Mouse (Mus musculus) WW6 (cell line): ENCODE results near the gene Whrn.

Source experiments
- DNase-seq: peaks from one replicate; pipeline ENCODE4 v3.0.0-alpha.2; 2013; ENCODE audit warnings: low read depth, low spot score

Gene Whrn

GRCm38 (mm10) chr4:63493351-63494121 is 2.3 kb downstream of the Whrn start:
- DNase-seq, result no peak

- DNase-seq, result no peak
Observed at GRCm38 (mm10) chr4:63491521-63491920, 4.3 kb downstream of the Whrn start.

DNA sequence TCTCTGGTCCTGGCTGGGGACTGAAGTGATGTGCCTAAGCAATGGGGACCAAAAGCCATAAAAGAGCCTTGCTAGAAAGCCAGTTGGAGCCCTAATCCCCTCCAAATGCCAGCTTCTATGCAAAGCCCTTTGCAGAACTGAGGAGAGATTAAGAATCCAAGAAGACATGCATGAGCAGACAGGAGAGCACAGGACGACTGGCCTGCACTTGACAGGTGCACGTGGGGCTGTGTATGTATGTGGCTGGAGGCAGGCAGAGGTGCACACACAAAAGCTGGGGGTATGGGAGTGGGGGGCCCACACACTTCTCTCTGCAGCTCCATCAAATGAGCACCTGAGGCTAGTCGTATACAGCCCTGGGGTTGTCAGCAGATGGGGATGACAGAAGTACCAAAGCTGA is 5.6 kb downstream of the Whrn start:
- DNase-seq, result no peak

- no peak for DNase-seq
Observed at GRCm38 (mm10) chr4:63489676-63490075, 6.1 kb downstream of the Whrn start.

DNA sequence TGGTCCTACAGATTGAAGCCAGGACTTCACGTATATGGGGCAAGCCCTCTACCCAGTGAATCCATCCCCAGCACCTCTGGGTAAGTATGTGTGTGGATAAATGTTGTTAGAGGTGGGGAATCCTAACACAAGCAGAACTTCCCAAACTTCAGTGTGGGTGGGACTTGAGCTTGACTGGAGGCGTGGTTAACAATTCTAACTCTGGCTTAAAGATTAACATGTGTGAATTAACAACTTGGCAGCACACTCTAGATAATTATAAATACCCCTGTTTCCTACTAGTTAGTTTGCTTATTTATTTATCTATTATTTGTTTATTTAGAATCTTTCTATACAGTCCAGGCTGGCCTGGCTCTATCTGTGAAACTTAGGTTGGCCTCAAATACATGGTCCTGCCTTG is 7.9 kb downstream of the Whrn start:
- DNase-seq, result no peak

- no peak for DNase-seq
Observed at GRCm38 (mm10) chr4:63487256-63487655, 8.5 kb downstream of the Whrn start.

DNA sequence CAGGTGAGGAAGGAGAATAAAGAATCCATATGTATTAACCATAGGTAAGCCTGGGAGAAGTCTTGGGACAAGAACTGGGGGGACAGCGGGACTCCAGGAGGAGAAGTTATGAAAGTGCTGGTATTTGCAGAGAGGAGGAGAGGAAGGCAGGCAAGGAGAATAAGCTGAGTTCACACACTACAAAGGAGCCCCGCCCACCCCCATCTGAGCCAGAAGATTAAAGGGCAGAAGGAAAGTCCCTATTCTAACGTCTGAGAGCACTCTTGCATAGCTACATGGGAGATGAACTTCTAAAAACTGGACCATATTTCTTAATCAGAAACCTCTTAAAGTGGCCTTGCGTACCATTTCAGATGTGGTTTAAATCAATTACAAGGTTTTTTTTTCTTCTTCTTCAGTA is 9.3 kb downstream of the Whrn start:
- DNase-seq, result no peak

DNA sequence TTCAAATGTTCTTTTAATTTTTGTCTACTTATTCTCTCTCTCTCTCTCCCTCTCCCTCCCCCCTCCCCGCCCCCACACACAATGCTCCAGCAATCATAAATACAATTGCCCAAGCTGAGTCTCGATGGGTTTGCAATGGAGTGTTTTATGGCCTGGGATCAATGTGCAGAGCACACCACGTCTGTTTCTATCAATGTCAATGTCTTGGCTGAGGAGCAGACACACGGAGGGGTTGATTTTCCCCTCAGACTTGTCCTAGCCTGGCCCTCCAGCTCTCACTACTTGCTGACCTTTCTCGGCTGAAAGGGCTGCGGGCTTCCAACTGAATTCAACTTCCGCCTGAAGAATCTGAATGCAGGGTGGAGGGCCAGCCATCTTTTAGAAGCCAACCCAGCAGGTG is 12.1 kb downstream of the Whrn start:
- no peak for DNase-seq

DNA sequence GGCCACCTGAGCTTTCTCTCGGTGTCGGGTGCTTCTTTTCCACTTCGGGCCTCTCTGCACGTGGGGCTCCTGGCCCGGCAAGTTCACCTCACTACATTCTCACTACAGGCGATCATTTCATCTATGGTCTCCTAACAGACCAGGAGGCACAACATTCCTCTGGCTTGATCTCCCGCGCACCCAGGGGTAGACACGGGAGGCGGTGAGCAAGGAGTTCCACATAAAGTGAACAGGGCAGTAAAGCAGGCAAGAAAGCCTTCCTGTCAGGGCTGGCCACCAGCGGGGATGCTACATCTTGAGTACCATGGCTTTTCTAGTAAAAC is 15.0 kb downstream of the Whrn start:
- no peak for DNase-seq

DNA sequence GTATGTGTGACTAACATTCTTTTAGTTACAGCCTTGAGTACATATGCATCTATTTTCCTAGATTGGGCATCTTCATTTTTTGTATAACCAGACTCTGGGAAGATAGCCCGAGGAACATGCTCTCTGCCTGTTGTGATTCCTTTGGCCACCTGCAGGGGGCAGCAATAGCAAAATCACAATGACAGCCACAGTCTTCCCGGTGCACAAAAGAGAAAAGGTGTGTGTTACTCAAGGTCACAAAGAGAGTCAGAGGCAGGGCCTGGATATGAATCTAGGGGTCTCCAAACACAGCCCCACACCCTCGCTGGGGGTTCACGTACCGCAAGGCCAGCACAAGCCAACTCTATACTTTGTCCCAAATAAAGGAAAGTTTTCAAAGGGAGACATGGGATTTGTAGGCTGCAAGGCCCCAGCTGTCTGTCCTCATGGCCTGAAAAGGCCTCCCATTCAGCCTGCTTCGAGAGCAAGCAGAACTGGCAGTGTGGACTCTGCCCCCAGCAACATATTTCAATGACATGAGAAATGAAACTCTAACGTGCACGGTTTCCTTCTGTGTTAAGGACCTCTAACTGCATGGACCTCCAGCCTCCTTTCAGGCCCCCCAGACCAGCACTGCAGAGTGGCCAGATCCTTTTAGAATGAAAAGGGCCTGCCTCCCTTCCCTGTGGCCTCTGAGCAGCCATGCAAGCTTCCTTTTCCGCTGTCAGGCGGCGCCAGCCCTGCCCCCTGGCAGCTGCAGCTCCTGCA is 15.5 kb downstream of the Whrn start:
- no peak for DNase-seq

GRCm38 (mm10) chr4:63478036-63478435 is 17.8 kb downstream of the Whrn start:
- DNase-seq, result no peak

DNA sequence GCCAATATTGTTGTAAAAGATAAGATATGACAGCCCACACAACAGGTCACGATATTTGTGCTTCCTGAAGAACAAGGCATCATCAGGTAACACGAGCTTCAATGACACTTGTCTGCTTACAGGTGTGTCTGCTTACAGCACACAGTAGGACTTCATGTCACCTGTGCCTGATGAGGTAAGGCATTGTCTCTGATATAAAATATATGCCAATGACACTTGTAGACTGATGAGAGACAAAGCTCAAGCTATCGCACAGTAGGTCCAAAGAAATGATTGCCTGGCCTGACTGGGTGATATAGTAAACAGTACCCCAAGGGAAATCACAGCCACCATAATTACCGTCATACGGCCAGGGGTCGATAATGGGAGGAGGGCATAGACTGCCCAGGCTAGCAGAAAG is 18.9 kb downstream of the Whrn start:
- no peak for DNase-seq

DNA sequence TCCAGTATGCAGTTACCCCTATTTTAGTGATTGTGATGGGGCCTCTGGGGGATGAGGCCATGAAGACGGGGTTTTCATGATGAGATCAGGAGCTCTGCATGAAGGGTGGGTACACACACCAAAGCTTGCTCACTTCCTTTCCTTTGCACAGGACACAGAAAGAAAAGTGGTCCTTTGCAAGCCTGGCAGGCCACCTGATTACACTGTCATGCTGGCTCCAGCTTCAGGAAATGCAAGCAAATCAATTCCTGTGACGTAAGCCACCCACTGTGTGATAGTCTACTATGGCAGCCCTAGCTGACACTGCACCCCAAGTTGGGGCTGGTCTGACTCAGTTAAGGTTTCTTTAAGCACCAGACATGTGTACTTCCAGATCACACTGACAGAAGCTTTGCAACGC is 20.6 kb downstream of the Whrn start:
- DNase-seq, result no peak

DNA sequence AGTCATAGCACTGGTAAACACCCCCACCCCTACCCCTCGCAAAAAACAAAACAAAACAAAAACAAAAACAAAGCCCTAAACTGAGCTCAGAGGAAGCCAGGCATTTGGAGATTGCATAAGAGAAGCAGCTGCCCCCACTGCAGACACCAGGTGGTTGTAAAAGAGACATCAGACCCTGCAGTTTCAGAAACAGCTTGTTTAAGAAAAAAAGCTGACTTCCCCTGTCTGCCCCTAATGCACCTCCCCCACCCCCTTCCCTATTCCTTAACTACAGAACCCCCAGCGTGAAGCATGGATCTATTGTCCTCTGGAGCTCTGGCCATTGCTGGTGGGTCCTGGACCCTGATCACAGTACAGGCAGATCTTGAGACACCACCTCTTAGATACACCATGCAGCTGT is 21.4 kb downstream of the Whrn start:
- DNase-seq, result no peak

- no peak for DNase-seq
Observed at GRCm38 (mm10) chr4:63467338-63467737, 28.5 kb downstream of the Whrn start.

GRCm38 (mm10) chr4:63466192-63466591 is 29.6 kb downstream of the Whrn start:
- DNase-seq, result no peak

- DNase-seq, result no peak
Observed at GRCm38 (mm10) chr4:63460876-63461525, 34.8 kb downstream of the Whrn start.

- no peak for DNase-seq
Observed at GRCm38 (mm10) chr4:63459141-63459789, 36.5 kb downstream of the Whrn start.

GRCm38 (mm10) chr4:63456547-63456946 is 39.2 kb downstream of the Whrn start:
- no peak for DNase-seq

GRCm38 (mm10) chr4:63453939-63454513 is 41.8 kb downstream of the Whrn start:
- no peak for DNase-seq

DNA sequence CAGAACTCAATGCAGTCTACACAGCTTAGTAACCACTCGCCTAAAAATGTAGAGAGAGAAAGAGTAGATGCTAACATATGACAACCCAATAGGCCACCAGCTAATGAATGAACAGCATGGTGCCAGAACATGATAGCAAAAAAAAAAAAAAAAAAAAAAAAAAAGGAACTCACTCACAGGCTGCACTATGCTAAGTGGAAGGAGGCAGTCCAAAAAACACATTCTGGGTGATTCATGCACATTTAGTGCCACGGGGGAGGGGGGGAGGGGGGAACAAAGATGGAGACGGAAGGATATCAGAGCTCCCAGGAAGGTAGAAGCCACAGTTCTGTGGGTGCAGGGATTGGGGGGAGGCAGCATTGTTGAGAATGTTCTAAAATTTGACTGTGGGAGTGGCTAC is 43.2 kb downstream of the Whrn start:
- no peak for DNase-seq

DNA sequence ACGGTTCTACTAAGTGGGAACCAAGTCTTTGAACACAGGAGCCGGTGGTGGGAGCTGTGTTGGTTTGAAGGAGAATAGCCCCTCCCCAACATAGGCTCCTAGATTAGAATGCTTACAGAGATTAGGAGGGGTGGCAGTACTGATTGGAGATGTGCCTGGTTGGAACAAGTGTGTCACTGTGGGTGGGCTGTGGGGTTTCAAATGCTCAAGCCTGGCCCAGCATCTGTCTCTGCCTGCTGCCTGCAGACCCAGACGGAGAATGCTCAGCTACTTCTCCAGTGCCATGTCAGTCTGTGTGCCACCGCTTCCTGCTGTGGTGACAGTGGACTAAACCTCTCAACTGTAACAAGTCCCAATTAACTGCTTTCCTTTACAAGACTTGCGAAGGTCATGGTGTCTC is 45.2 kb downstream of the Whrn start:
- DNase-seq, result no peak
